Mouse (Mus musculus) CH12.LX (cell line): Measurements from ENCODE around the gene Mrps25. TPM values are rescaled to one million over a fixed set of nuclear protein-coding genes. Genes with fewer than 3 reads are reported as not detected.

Source experiments
- DNase-seq: peaks from one replicate; pipeline ENCODE4 v3.0.0-alpha.2; 2013; ENCODE audit errors: extremely low read depth
- H3K27ac ChIP-seq: 2 replicates; pipeline ENCODE4 v1.5.1; 2012; ENCODE audit warnings: low read depth, mild to moderate bottlenecking, control low read depth, moderate library complexity; ENCODE audit not compliant: insufficient read depth
- H3K27me3 ChIP-seq: replicated peaks from 2 replicates; pipeline ENCODE3; 2012; ENCODE audit warnings: inconsistent platforms
- H3K36me3 ChIP-seq, 2 experiments: replicated peaks in 1 of 2; 2 replicates each; pipeline versions ENCODE3 to v1.6.1; 2012; ENCODE audit warnings: inconsistent platforms in 1 of 2, low read length in 1 of 2, mild to moderate bottlenecking in 1 of 2, mixed read lengths in 1 of 2, moderate library complexity in 1 of 2; ENCODE audit not compliant: control insufficient read depth in 1 of 2, insufficient read depth in 1 of 2
- H3K4me1 ChIP-seq, 2 experiments: 2 replicates each; pipeline ENCODE4 v1.6.1; 2012; ENCODE audit warnings: inconsistent platforms in 1 of 2, moderate library complexity in 1 of 2; ENCODE audit not compliant: insufficient read depth in 2 of 2, control insufficient read depth in 1 of 2
- H3K4me2 ChIP-seq: 2 replicates; pipeline ENCODE4 v1.6.1; 2012; ENCODE audit warnings: low read depth, mild to moderate bottlenecking, control low read depth; ENCODE audit not compliant: poor library complexity, insufficient read depth, severe bottlenecking
- H3K4me3 ChIP-seq, 3 experiments: fragments of 150-350 bp in 1 of 3; sonication (generic) in 1 of 3; replicated peaks in 1 of 3; 2 replicates each; pipeline versions ENCODE3 to v1.5.1; 2011 to 2012; ENCODE audit warnings: low read depth in 2 of 3, low read length in 2 of 3, mild to moderate bottlenecking in 2 of 3, moderate library complexity in 2 of 3, control low read depth in 1 of 3, improper control_type of control experiment in 1 of 3, inconsistent platforms in 1 of 3, mixed read lengths in 1 of 3; ENCODE audit not compliant: poor library complexity in 1 of 3
- H3K79me2 ChIP-seq: replicated peaks from 2 replicates; pipeline ENCODE4 v1.6.1; 2012; ENCODE audit warnings: mild to moderate bottlenecking, moderate library complexity; ENCODE audit not compliant: control insufficient read depth, poor library complexity, insufficient read depth, severe bottlenecking; ENCODE audit errors: extremely low read depth
- H3K9ac ChIP-seq: 2 replicates; pipeline ENCODE4 v1.6.1; 2012; ENCODE audit warnings: low read depth, mild to moderate bottlenecking, control low read depth, moderate library complexity; ENCODE audit not compliant: insufficient read depth
- H3K9me3 ChIP-seq: replicated peaks from 2 replicates; pipeline ENCODE3; 2012; ENCODE audit warnings: low read length, inconsistent platforms, mixed read lengths
- BHLHE40 ChIP-seq: IDR thresholded peaks from 2 replicates; pipeline ENCODE4 v1.6.1; 2011; ENCODE audit warnings: mild to moderate bottlenecking, low read depth, low read length, improper control_type of control experiment
- CTCF ChIP-seq, 2 experiments: IDR thresholded peaks in 1 of 2; conservative IDR thresholded peaks in 1 of 2; 2 replicates each; pipeline ENCODE4 v1.5.1; 2011 to 2012; ENCODE audit warnings: low read depth in 2 of 2, low read length in 2 of 2, improper control_type of control experiment in 1 of 2, inconsistent platforms in 1 of 2, mild to moderate bottlenecking in 1 of 2, moderate library complexity in 1 of 2
- E2F4 ChIP-seq: IDR thresholded peaks from 2 replicates; pipeline ENCODE4 v1.6.1; 2011; ENCODE audit warnings: low read depth, low read length, improper control_type of control experiment; ENCODE audit not compliant: insufficient replicate concordance
- ELF1 ChIP-seq: IDR thresholded peaks from 2 replicates; pipeline ENCODE4 v1.6.1; 2014; ENCODE audit warnings: low read depth, mild to moderate bottlenecking, inconsistent platforms, low read length, improper control_type of control experiment
- EP300 ChIP-seq: IDR thresholded peaks from 2 replicates; pipeline ENCODE4 v1.6.1; 2011; ENCODE audit warnings: low read length, improper control_type of control experiment
- ETS1 ChIP-seq: conservative IDR thresholded peaks from 2 replicates; pipeline ENCODE4 v1.6.1; 2012; ENCODE audit warnings: low read depth, mild to moderate bottlenecking, inconsistent platforms, low read length, improper control_type of control experiment, moderate library complexity
- GABPA ChIP-seq: IDR thresholded peaks from 2 replicates; pipeline ENCODE4 v1.6.1; 2012; ENCODE audit warnings: low read depth, low read length, improper control_type of control experiment, inconsistent platforms; ENCODE audit not compliant: insufficient replicate concordance
- HCFC1 ChIP-seq: IDR thresholded peaks from 2 replicates; pipeline ENCODE4 v1.6.1; 2012; ENCODE audit warnings: low read depth, mild to moderate bottlenecking, inconsistent platforms, low read length, improper control_type of control experiment
- IRF4 ChIP-seq: IDR thresholded peaks from 2 replicates; pipeline ENCODE4 v1.6.1; 2014; ENCODE audit warnings: low read depth, mild to moderate bottlenecking, inconsistent platforms, low read length, improper control_type of control experiment
- KAT2A ChIP-seq: IDR thresholded peaks from 2 replicates; pipeline ENCODE4 v1.6.1; 2012; ENCODE audit warnings: low read length, improper control_type of control experiment, inconsistent platforms; ENCODE audit not compliant: insufficient replicate concordance
- MAFK ChIP-seq: IDR thresholded peaks from 2 replicates; pipeline ENCODE4 v1.6.1; 2011; ENCODE audit warnings: low read length, improper control_type of control experiment; ENCODE audit not compliant: insufficient replicate concordance
- MXI1 ChIP-seq: IDR thresholded peaks from 2 replicates; pipeline ENCODE4 v1.6.1; 2011; ENCODE audit warnings: mild to moderate bottlenecking, low read depth, low read length, improper control_type of control experiment
- MYC ChIP-seq: IDR thresholded peaks from 2 replicates; pipeline ENCODE4 v1.6.1; 2011; ENCODE audit warnings: low read depth, mild to moderate bottlenecking, improper control_type of control experiment, low read length
- NELFE ChIP-seq: IDR thresholded peaks from 2 replicates; pipeline ENCODE4 v1.6.1; 2011; ENCODE audit warnings: low read depth, low read length, improper control_type of control experiment
- NRF1 ChIP-seq: IDR thresholded peaks from 2 replicates; pipeline ENCODE4 v1.6.1; 2014; ENCODE audit warnings: low read depth, mild to moderate bottlenecking, inconsistent platforms, low read length, improper control_type of control experiment, moderate library complexity
- POLR2A ChIP-seq: IDR thresholded peaks from 2 replicates; pipeline ENCODE4 v1.6.1; 2011; ENCODE audit warnings: low read depth, mild to moderate bottlenecking, improper control_type of control experiment, low read length
- POLR2AphosphoS2 ChIP-seq: IDR thresholded peaks from 2 replicates; pipeline ENCODE4 v1.6.1; 2011; ENCODE audit warnings: low read depth, low read length, improper control_type of control experiment
- RAD21 ChIP-seq: IDR thresholded peaks from 2 replicates; pipeline ENCODE4 v1.6.1; 2011; ENCODE audit warnings: low read depth, mild to moderate bottlenecking, low read length, improper control_type of control experiment, moderate library complexity
- RCOR1 ChIP-seq: conservative IDR thresholded peaks from 2 replicates; pipeline ENCODE4 v1.6.1; 2012; ENCODE audit warnings: low read depth, mild to moderate bottlenecking, inconsistent platforms, low read length, improper control_type of control experiment
- SIN3A ChIP-seq: IDR thresholded peaks from 2 replicates; pipeline ENCODE4 v1.6.1; 2012; ENCODE audit warnings: low read length, improper control_type of control experiment, inconsistent platforms
- SMC3 ChIP-seq: IDR thresholded peaks from 2 replicates; pipeline ENCODE4 v1.6.1; 2011; ENCODE audit warnings: low read depth, low read length, improper control_type of control experiment
- TCF12 ChIP-seq: IDR thresholded peaks from 2 replicates; pipeline ENCODE4 v1.6.1; 2014; ENCODE audit warnings: low read depth, mild to moderate bottlenecking, inconsistent platforms, low read length, improper control_type of control experiment
- USF2 ChIP-seq: conservative IDR thresholded peaks from 2 replicates; pipeline ENCODE4 v1.6.1; 2011; ENCODE audit warnings: low read depth, low read length, improper control_type of control experiment
- ZMIZ1 ChIP-seq: IDR thresholded peaks from 2 replicates; pipeline ENCODE4 v1.6.1; 2012; ENCODE audit warnings: low read depth, mild to moderate bottlenecking, inconsistent platforms, low read length, improper control_type of control experiment
- ZNF384 ChIP-seq: IDR thresholded peaks from 2 replicates; pipeline ENCODE4 v1.6.1; 2012; ENCODE audit warnings: low read depth, low read length, improper control_type of control experiment, inconsistent platforms
- dilution Hi-C: fragments of 300-500 bp; cut with MboI; formaldehyde crosslinking; loops from 2 replicates; pipeline ENCODE4 v1.14.3; 2020; ENCODE audit warnings: low sequenced_read_pairs; ENCODE audit not compliant: extremely low pct_unique_long_range_greater_than_20kb, extremely low pct_ligation_motif_present
- in situ Hi-C: fragments of 300-500 bp; cut with MboI; formaldehyde crosslinking; loops from 3 replicates; pipeline ENCODE4 v1.14.3; 2019; ENCODE audit warnings: low sequenced_read_pairs, low pct_ligation_motif_present, low pct_unique_long_range_greater_than_20kb, mixed read lengths
- polyA plus RNA-seq: library from polyadenylated mRNA; unstranded; fragments of >175 nt; gene quantifications from 2 replicates; pipeline ENCODE4 v1.2.1, GENCODE M21; 2012; ENCODE audit warnings: low read depth; ENCODE audit not compliant: insufficient read length
- total RNA-seq, 2 experiments: library from RNA; depleted of rRNA; stranded (reverse); fragments of 300-350 nt in 1 of 2; fragments of >200 nt in 1 of 2; gene quantifications; 2 replicates each; pipeline ENCODE4 v1.2.3; 2012 to 2014

Mrps25 gene
- total and polyA plus RNA-seq, 3 experiments: 38.6 to 70.6 (median 61.4) TPM

- Histone ChIP-seq H3K27me3 (peaks cover 12% of the 10 kb centered on the region), H3K9ac (peak overlapping the region; percentile 67), H3K27ac (peak overlapping the region; percentile 48), H3K4me1 (peaks cover 2 to 14% of the 10 kb centered on the region in 2 experiments; a peak in 2 of 4 replicates), H3K36me3 (peaks cover 3 to 26% of the 10 kb centered on the region in 2 experiments), H3K79me2 (peaks cover 20% of the 10 kb centered on the region)
- DNase-seq: peak; percentile 11
- dilution Hi-C loops: no loop called here
- in situ Hi-C loops: no loop called here
- TF ChIP-seq SIN3A (no peak), MYC (0 out of 2 replicates have a peak, but pooled peaks have one; percentile 10)
- TF ChIP-seq, all 38 proteins: peak for 1
- peak overlapping the region; percentile 69 for H3K4me2 ChIP-seq
- H3K9me3 ChIP-seq: no peaks in the 10 kb centered on the region
- H3K4me3 ChIP-seq: peak overlapping the region; percentile 92 to 99 (median 97)
Observed at GRCm38 (mm10) chr6:92214055-92214772, 30.4 kb upstream of the Mrps25 start.

- H3K4me3 ChIP-seq: no peak overlapping the region
- TF ChIP-seq NELFE (no peak), HCFC1 (no peak), BHLHE40 (no peak), IRF4 (no peak), NRF1 (no peak), SMC3 (no peak), MAFK (no peak), E2F4 (no peak), KAT2A (no peak)
- no peak overlapping the region for H3K27ac ChIP-seq
- no peaks in the 10 kb centered on the region for H3K9me3 ChIP-seq
- H3K4me1 ChIP-seq: no peaks in the 10 kb centered on the region
- dilution Hi-C loops (no loop called here), in situ Hi-C loops (no loop called here)
- no peak overlapping the region for H3K4me2 ChIP-seq
- no peak overlapping the region for H3K9ac ChIP-seq
- peaks cover 60 to 81% of the 10 kb centered on the region in 2 experiments for H3K36me3 ChIP-seq
- no peaks in the 10 kb centered on the region for H3K27me3 ChIP-seq
- no peaks in the 10 kb centered on the region for H3K79me2 ChIP-seq
- no peak for DNase-seq
Observed at GRCm38 (mm10) chr6:92199414-92199813, 15.6 kb upstream of the Mrps25 start.

- Histone ChIP-seq H3K4me2 (peak overlapping the region; percentile 78), H3K9me3 (peaks cover 2% of the 10 kb centered on the region), H3K27me3 (no peaks in the 10 kb centered on the region), H3K36me3 (peaks cover 17 to 67% of the 10 kb centered on the region in 2 experiments), H3K27ac (no peak overlapping the region), H3K9ac (peak overlapping the region; percentile 53), H3K79me2 (no peaks in the 10 kb centered on the region; the same call in 1 of the 2 replicates), H3K4me1 (peaks cover 0 to 24% of the 10 kb centered on the region in 2 experiments; a peak in 2 of 4 replicates), H3K4me3 (peak overlapping the region; percentile 85 to 94 (median 88))
- dilution Hi-C loops: no loop called here
- in situ Hi-C loops: no loop called here
- peak; percentile 16 for DNase-seq
- TF ChIP-seq NRF1: no peak
- no peak; the same call in 1 of the 2 replicates for TF ChIP-seq POLR2A
- 0 out of 2 replicates have a peak, but pooled peaks have one; percentile 21 for TF ChIP-seq MXI1
- TF ChIP-seq CTCF (conservative IDR thresholded peaks at IDR 0.05 in 1 of 2, IDR thresholded peaks at IDR 0.05 in 1 of 2; ENCODE audit: low read depth in 2 of 2, low read length in 2 of 2): peak in 1 of 2 experiments; percentile 35; a peak in 2 of 4 replicates
- peak; percentile 21; the same call in 1 of the 2 replicates for TF ChIP-seq ZNF384
- no peak for TF ChIP-seq USF2
- TF ChIP-seq TCF12: 0 out of 2 replicates have a peak, but pooled peaks have one; percentile 4
- no peak for TF ChIP-seq MYC
- TF ChIP-seq GABPA: no peak
- no peak for TF ChIP-seq POLR2AphosphoS2
- TF ChIP-seq RCOR1: no peak
- TF ChIP-seq ZMIZ1: no peak
- no peak for TF ChIP-seq BHLHE40
- TF ChIP-seq ETS1: no peak
- TF ChIP-seq ELF1: no peak
- TF ChIP-seq EP300: no peak
- no peak; the same call in 1 of the 2 replicates for TF ChIP-seq RAD21
Observed at GRCm38 (mm10) chr6:92184178-92184577, 345 bp upstream of the Mrps25 start.
